Mouse (Mus musculus) heart, adult 2 months (tissue): ENCODE results near the gene Eya4.

Source experiments
- CTCF ChIP-seq: fragments of 200-600 bp; IDR thresholded peaks from 2 replicates; pipeline ENCODE4 v1.8.1; 2022; ENCODE audit warnings: antibody characterized with exemption, mild to moderate bottlenecking, moderate library complexity
- EP300 ChIP-seq: fragments of 200-500 bp; IDR thresholded peaks from 2 replicates; pipeline ENCODE4 v1.6.1; 2011; ENCODE audit warnings: low read depth, low read length, control low read depth; ENCODE audit not compliant: insufficient read depth
- POLR2A ChIP-seq: fragments of 200-500 bp; IDR thresholded peaks from 2 replicates; pipeline ENCODE4 v1.6.1; 2011; ENCODE audit warnings: mild to moderate bottlenecking, low read depth, low read length, control low read depth; ENCODE audit not compliant: insufficient read depth

DNA sequence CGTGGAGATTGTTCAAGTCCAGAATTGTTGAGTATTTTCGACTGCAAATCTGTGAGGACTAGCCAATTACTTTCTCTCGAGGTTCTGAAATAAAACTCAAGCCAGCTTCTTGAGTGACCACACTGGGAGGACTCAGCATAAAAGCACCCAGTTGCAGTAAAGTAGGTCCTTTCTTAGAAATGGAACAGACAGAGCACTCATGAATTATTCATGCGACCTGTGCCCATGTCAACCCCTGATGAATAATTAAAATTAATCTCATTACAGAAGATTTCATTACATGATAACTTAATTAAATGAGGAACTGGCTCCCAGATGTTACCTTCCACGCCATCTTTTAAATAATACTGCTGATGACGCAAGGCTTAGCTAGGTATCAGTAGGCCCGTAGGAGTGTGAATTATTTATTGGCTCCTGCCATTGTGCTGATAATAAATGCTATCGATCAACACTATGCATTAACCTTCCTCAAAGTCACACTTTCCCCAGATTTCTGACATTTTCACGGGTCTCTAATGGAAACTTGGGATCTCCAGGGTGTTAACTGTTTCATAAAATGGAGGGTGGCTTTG, 79.5 kb downstream of the Eya4 start:
- TF ChIP-seq CTCF, result no peak
- no peak for TF ChIP-seq EP300
- no peak for TF ChIP-seq POLR2A
